In the genomic region with DNA sequence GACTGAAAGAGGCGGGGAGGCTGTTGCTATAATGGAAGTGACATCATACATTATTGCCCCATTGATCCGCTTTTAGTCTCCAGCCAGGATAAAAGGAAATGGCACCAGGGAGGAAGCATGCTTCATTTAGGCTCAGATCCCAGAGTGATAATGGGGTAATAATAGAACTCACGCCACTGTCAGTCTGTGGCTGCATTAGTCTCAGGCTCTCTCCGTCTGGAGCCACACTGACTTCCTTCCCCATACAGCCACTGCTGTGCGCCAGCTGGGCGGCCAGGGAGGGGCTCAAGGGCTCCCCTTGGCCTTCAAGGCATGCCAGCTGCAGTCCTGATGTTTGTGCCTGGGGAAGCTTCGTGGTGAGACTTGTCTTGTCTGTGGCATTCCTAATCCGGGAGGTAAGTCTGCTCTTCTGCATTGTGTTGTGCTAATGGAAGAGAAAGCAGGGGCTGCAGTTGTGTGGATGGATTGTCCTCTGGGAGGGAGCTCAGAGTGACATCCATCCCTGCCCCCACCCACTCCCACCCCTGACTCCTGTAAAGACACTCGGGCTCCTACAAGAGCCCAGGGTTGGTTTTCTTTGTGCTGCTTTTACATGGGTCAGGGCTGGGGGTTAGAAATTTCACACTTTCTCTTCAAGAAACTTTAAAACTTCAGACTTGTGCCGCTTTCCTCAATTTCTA, we compare ENCODE assay signal across 9 mouse cellular contexts.
DNase-seq lines count a peak whose midpoint lies in the region; ATAC-seq and TF ChIP-seq lines count a peak whose summit lies in the region.
"Had no signal": no experiment of that assay in that cellular context is flagged by ENCODE, and none has a peak within 500 bp of the region (broad histone marks: within the 10 kb centered on the region; RNA-seq: fewer than 3 reads in every experiment).

No protein-coding gene starts in this region.

- peaks cover 99% of the 10 kb centered on the region for H3K79me3 ChIP-seq in C2C12 (ENCODE audit: low read depth)

- 0 out of 2 replicates have a peak overlapping the region, but pooled peaks have one; percentile 4 for H3K9ac ChIP-seq in forebrain, embryonic 15.5 days (replicated peaks)
- H3K9ac ChIP-seq in hindbrain, embryonic 15.5 days = no peak overlapping the region; the same call in 1 of the 2 replicates
- H3K9ac ChIP-seq in liver, embryonic 11.5 days (ENCODE audit: low read depth, low read length) = no peak overlapping the region
- H3K9ac ChIP-seq in midbrain, embryonic 15.5 days = no peak overlapping the region

- no peak overlapping the region for H3K4me3 ChIP-seq in C2C12 (ENCODE audit: insufficient read depth, poor library complexity, severe bottlenecking)
- H3K4me3 ChIP-seq in forebrain, embryonic 15.5 days = no peak overlapping the region
- H3K4me3 ChIP-seq in hindbrain, embryonic 15.5 days = no peak overlapping the region
- H3K4me3 ChIP-seq in liver, embryonic 11.5 days (ENCODE audit: low read depth, low read length) = no peak overlapping the region
- H3K4me3 ChIP-seq in midbrain, embryonic 15.5 days = no peak overlapping the region
- H3K4me3 ChIP-seq: erythroblast, embryonic 14.5 days had no signal

- TF ChIP-seq CTCF in C2C12 (IDR thresholded peaks at IDR 0.05; ENCODE audit: control insufficient read depth, insufficient read depth, insufficient read length) = no peak

- H3K4me1 ChIP-seq in forebrain, embryonic 15.5 days = peaks cover 10% of the 10 kb centered on the region
- H3K4me1 ChIP-seq in hindbrain, embryonic 15.5 days (replicated peaks) = peaks cover 20% of the 10 kb centered on the region
- H3K4me1 ChIP-seq in liver, embryonic 11.5 days (replicated peaks; ENCODE audit: control insufficient read depth, insufficient read depth, low read length) = peaks cover 17% of the 10 kb centered on the region
- H3K4me1 ChIP-seq in midbrain, embryonic 15.5 days = peaks cover 9% of the 10 kb centered on the region

- H3K9me3 ChIP-seq in forebrain, embryonic 15.5 days = no peaks in the 10 kb centered on the region
- no peaks in the 10 kb centered on the region for H3K9me3 ChIP-seq in hindbrain, embryonic 15.5 days
- H3K9me3 ChIP-seq in liver, embryonic 11.5 days (ENCODE audit: control insufficient read depth, low read length) = no peaks in the 10 kb centered on the region
- no peaks in the 10 kb centered on the region for H3K9me3 ChIP-seq in midbrain, embryonic 15.5 days

- H3K4me2 ChIP-seq in forebrain, embryonic 15.5 days (replicated peaks) = no peak overlapping the region
- peak overlapping the region; percentile 35 for H3K4me2 ChIP-seq in hindbrain, embryonic 15.5 days
- H3K4me2 ChIP-seq in liver, embryonic 11.5 days = peak overlapping the region; percentile 16
- peak overlapping the region; percentile 10; the same call in 1 of the 2 replicates for H3K4me2 ChIP-seq in midbrain, embryonic 15.5 days

- H3ac ChIP-seq in C2C12 (ENCODE audit: control insufficient read depth, insufficient read length, low read depth) = peak overlapping the region; percentile 83

- DNase-seq in R1 (ENCODE audit: low read depth, low spot score) = peak; percentile 68
- DNase-seq in liver, embryonic 11.5 days (ENCODE audit: low spot score) = no peak
- DNase-seq in left cerebral cortex, adult 18-20 months (ENCODE audit: low spot score in 2 of 2) = no peak
- DNase-seq in right cerebral cortex, postnatal 4 days = no peak

- H3K36me3 ChIP-seq in C2C12 (ENCODE audit: control insufficient read depth, insufficient read depth) = peaks cover 79% of the 10 kb centered on the region
- H3K36me3 ChIP-seq in forebrain, embryonic 15.5 days = no peaks in the 10 kb centered on the region
- H3K36me3 ChIP-seq in hindbrain, embryonic 15.5 days = no peaks in the 10 kb centered on the region
- H3K36me3 ChIP-seq in liver, embryonic 11.5 days (ENCODE audit: control insufficient read depth, insufficient read depth, low read length) = no peaks in the 10 kb centered on the region
- H3K36me3 ChIP-seq in midbrain, embryonic 15.5 days (replicated peaks) = no peaks in the 10 kb centered on the region; the same call in 1 of the 2 replicates

- peaks cover 100% of the 10 kb centered on the region for H3K79me2 ChIP-seq in C2C12 (ENCODE audit: control insufficient read depth, insufficient read depth)

- 14% methylated on average over 10 of the region's 10 CpGs for WGBS in forebrain, embryonic 15.5 days
- WGBS in hindbrain, embryonic 15.5 days = 9% methylated on average over 10 of the region's 10 CpGs
- 25% methylated on average over 10 of the region's 10 CpGs for WGBS in liver, embryonic 11.5 days
- 12% methylated on average over 10 of the region's 10 CpGs for WGBS in midbrain, embryonic 15.5 days

- 0 out of 2 replicates have a peak overlapping the region, but pooled peaks have one; percentile 6 for H3K27ac ChIP-seq in forebrain, embryonic 15.5 days (replicated peaks)
- H3K27ac ChIP-seq in hindbrain, embryonic 15.5 days (replicated peaks) = no peak overlapping the region; the same call in 1 of the 2 replicates
- no peak overlapping the region for H3K27ac ChIP-seq in liver, embryonic 11.5 days (ENCODE audit: low read depth, low read length)
- no peak overlapping the region; the same call in 1 of the 2 replicates for H3K27ac ChIP-seq in midbrain, embryonic 15.5 days

- peak; percentile 67 for ATAC-seq in forebrain, embryonic 15.5 days (replicated peaks)
- ATAC-seq in hindbrain, embryonic 15.5 days (ENCODE audit: low FRiP score, low read depth) = peak; percentile 71; the same call in 1 of the 2 replicates
- peak; percentile 67; the same call in 1 of the 2 replicates for ATAC-seq in liver, embryonic 11.5 days (replicated peaks; ENCODE audit: low FRiP score)
- ATAC-seq in midbrain, embryonic 15.5 days (replicated peaks) = peak; percentile 63

- no peaks in the 10 kb centered on the region for H3K27me3 ChIP-seq in C2C12 (ENCODE audit: control insufficient read depth, insufficient read depth, insufficient read length)
- H3K27me3 ChIP-seq in forebrain, embryonic 15.5 days = no peaks in the 10 kb centered on the region
- H3K27me3 ChIP-seq in hindbrain, embryonic 15.5 days = peaks cover 8% of the 10 kb centered on the region; the same call in 1 of the 2 replicates
- no peaks in the 10 kb centered on the region for H3K27me3 ChIP-seq in liver, embryonic 11.5 days (replicated peaks; ENCODE audit: control insufficient read depth, insufficient read depth, low read length)
- no peaks in the 10 kb centered on the region for H3K27me3 ChIP-seq in midbrain, embryonic 15.5 days (replicated peaks)

TF ChIP-seq in C2C12, 6 proteins besides CTCF, POLR2A, EP300 and RAD21:
- no peak for TF ChIP-seq FOSL1 (IDR thresholded peaks at IDR 0.05; ENCODE audit: insufficient read depth, low read length, poor library complexity, severe bottlenecking)
- peak; percentile 58 for TF ChIP-seq MYOD1 (IDR thresholded peaks at IDR 0.05; ENCODE audit: control insufficient read depth, insufficient read length, low read depth)
